Mouse (Mus musculus): ENCODE data around the gene Plac9a.

Plac9a gene

DNA sequence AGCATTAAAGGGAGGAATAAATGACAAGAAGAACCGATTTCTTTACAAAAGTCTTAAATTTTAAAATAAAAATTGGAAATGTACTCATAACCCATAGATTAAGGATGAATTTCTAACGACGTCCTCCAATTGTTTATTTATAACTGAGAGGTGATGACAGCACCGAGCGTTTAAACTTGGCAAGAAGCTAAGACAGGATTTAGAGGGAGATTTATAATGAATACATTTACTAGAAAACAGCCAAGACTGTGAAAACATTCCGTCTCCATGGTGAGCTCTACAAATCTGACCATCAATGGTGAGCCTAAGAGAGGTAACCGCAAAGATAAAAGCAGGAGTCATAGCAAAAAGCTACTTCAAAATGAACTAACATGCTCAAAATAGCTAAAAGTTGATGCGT lies 64.5 kb downstream of the Plac9a start:
- DNase-seq (ENCODE audit: low spot score in 2 of 2): no peak

Data from right cerebral cortex, postnatal 36 days (tissue).